Mouse (Mus musculus) adrenal gland (tissue): ENCODE data around the gene Pcdh15.

Experiments
- intact Hi-C: fragments of 180-260 bp; cut with DNase I; formaldehyde crosslinking; loops from one replicate; pipeline ENCODE4 v1.15.1; 2025
- long read RNA-seq, 2 experiments: library from polyadenylated mRNA; unstranded; transcript quantifications; one replicate each; pipeline ENCODE4 v2.0.0; 2020; ENCODE audit warnings: borderline replicate concordance in 1 of 2; ENCODE audit not compliant: insufficient replicate concordance in 1 of 2

Pcdh15 gene
- long read RNA-seq, experiment 1, partial matches to known transcripts, result 0 of 2 reads
- long read RNA-seq, experiment 1, other reads (novel, unspliced or antisense), result 2 of 2 reads
- long read RNA-seq, experiment 2, partial matches to known transcripts, result 2 of 5 reads
- long read RNA-seq, experiment 2, other reads (novel, unspliced or antisense), result 3 of 5 reads

DNA sequence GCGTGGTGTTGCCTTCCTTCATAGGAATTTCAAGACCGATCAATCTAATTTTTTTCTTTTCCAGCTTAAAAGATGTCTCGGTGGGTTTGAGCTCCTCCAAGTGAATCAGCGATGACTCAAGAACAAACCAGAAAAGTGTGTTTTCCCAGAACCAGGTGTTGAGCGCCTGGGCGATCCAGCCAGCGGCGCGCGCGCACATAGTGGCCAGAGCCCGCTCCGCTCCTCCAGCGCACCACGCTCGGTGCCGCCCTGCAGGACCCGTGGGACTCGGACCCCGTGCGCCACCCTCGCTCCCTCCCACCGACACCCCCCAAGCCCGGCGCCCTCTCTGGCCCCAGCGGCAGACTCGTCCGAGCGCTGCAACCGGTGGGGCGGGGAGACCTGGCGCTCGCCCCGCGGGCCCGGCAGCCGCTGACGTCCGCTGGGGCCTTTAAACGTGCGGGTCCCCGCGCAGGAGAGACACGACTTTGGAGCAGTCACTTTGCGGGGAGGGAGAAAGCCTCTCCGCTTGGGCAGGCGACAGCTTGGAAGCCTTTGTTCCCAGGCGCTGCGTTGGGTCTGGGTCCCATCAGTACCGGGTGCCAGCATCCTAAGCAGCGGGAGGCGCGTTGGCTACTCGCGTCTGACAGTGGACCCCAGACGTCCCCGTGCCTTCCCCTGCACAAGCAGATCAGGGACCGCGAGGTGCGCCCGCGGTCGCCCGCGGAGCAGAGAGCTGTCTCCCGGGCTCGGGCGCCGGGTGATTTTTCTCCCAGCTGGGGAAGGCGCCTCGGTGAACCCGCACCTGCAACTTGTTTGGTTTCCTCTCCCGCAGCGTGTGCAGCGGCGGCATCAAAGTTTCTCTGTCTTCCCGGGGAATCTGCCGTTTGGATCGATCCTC, at the start of gene Pcdh15:
Gene Pcdh15, plus strand, starts transcription at position 377 of the 880 bp plus-strand sequence.
- intact Hi-C loops, result no loop called here

- intact Hi-C loops, result no loop called here
These were observed 47.1 kb upstream of the Pcdh15 start for GRCm38 (mm10) chr10:73052074-73052473.

DNA sequence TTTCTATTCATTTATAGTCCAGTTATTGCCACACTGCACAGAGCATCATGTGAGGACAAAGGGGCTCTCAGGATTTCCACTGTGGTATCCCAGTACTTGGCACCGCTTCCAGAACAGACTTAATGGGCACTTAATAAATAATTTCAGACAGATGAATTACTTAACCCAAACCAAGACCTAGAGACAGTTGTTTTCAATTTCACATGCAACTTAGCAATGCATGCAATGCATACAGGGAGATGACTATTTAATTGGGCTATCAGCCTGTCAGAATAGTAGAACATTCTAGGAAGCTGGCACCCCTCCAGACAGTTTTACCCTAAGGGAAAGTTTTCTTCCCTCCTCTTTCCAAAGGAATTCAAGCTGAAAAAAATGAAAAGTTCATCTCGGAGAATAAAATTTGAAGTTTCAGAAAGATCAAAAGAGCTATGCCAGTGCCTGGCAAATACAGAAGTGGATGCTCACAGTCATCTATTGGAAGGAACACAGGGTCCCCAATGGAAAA, 39.4 kb upstream of the Pcdh15 start:
- intact Hi-C loops, result no loop called here

GRCm38 (mm10) chr10:73086703-73087102, 12.4 kb upstream of the Pcdh15 start:
- intact Hi-C loops, result no loop called here

DNA sequence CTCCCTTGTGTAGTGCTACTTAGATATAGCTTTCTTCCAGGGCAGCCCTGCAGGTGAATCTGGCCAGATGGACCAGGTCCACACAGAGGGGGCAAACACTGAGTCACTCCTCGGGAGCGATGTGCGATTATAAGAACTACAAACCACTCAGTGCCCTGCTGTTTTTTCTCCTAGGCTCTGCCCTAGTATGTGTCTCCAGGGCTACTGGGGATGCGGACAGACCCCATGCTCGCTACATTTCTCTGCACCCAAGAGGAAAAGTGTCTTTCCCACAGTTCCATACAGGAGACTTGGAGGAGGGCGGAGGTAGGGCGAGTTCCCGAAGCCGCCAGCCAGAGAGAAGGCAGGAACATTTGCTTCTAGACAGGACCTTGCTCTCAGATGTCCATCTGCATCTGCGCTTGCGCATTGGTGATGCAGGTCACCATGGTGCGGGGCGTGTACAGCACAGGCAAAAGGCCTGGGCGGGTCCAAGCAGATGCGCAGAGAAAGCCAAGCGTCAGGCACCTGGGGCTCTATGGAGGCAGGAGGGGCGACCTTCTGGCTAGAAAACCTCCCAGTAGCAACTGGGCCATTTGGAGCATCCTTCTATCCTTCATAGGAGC, 2.5 kb upstream of the Pcdh15 start:
- intact Hi-C loops, result no loop called here

DNA sequence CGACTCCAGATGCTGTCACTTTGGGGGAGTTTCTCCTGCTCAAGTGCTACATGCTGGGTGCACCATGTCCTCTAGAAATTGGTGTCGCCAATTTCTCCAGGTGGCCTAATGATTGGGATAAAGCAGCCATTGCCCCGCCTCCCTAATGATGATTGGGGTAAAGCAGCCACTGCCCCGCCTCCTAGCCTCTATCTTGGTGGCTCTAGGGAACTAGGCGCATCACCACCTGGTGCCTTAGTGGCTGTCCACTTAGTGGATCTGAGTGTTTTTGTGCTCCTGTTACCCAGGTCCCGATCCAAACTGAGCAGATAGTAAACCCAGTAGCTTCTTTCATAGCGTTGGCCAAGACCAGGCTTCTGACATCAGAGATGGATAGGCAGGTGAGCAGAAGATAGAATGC, 2.0 kb upstream of the Pcdh15 start:
- intact Hi-C loops, result no loop called here

- intact Hi-C loops, result no loop called here
These were observed 1.2 kb upstream of the Pcdh15 start for GRCm38 (mm10) chr10:73097979-73098378.

- intact Hi-C loops, result no loop called here
These were observed 702 bp downstream of the Pcdh15 start for GRCm38 (mm10) chr10:73099846-73100241.

DNA sequence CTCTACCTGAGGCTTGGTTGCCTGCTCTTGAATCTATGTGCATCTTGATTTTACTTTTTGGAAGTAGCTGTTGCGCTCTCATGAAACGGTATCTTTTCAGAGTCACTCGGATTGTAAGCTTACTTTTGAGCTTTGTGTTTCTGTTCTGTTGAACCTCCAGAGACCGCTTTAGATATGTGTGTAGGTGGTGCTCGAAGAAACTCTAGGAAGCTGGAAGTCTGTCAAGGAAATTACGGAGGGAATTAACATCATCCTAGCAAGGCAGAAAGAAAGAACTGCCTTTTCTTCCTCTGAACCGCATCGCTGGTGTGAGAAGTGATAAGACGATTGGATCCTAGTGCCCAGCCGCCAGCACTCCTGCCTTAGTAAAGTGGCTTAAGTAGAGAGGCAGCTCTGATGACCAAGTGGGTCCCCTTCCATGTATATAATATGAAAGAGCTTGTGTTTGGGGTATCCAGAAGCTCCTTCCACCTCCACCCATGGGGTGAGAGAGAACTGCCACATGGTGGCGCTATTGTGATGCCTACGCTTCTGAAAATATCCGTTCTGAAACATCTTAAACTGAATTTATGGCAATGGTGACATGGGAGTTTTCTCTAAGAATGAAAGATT, 4.3 kb downstream of the Pcdh15 start:
- intact Hi-C loops, result no loop called here

DNA sequence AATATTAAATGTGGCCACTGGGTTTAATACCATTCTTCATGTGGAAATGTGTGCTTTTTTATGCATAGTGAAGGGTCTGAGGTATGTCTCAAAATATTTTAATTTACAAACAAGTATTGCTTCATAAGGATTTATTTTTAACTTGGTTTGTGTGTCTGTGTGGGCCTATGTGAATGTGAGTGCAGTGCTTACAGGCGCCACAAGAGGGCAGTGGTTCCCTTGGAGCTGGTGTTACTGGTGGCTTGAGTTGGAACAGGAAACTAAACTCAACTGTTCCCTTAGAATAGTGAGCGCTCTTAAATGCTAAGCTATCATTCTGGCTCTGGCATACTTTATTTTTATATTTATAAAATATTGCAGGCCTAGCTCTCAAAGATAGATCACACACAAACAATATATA, 6.8 kb downstream of the Pcdh15 start:
- intact Hi-C loops, result loop anchor here (5.0 kb wide), 1 partner anchor 296 kb away; no protein-coding TSS in a partner anchor

GRCm38 (mm10) chr10:73137985-73138384, 38.8 kb downstream of the Pcdh15 start:
- intact Hi-C loops, result no loop called here

GRCm38 (mm10) chr10:73147543-73147942, 48.4 kb downstream of the Pcdh15 start:
- intact Hi-C loops, result no loop called here

DNA sequence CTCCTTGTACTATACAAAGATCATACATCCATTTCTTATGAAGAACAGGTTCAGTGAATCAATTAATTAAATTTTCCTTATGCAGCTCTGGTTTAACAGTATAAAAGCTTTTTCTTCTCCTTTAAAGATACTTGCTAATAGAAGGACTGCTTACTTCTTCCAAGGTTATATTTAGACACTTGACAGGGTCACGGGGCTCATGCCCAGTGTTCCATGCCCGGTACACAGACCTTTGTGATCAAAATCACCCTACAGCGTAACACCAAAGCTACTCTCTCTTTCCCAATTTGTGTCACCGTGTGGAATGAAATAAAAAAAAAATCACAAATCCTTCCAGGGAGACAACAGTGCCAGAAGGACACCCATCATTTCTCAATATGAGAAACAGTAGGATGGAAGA, 48.8 kb downstream of the Pcdh15 start:
- intact Hi-C loops, result no loop called here

DNA sequence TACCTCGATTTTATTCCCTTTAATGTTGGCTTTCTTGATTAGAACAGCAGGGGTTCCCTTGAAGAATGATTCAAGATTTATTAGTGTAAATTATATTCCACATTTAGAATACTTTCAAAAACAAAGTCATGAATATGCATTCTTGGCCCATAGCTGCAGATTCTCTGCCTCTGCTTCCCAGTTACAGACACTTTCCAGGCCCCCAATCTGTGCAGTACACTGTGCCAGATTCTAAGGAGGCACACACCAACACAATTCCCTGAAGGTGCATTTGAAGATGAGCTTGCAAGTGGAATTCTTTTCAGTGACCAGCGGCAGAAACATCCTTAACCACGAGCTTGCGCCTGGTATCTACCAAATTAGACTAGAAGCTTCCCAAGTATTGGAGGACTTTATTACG, 55.4 kb downstream of the Pcdh15 start:
- intact Hi-C loops, result no loop called here

GRCm38 (mm10) chr10:73161757-73162156, 62.6 kb downstream of the Pcdh15 start:
- intact Hi-C loops, result no loop called here

- intact Hi-C loops, result no loop called here
These were observed 116.9 kb downstream of the Pcdh15 start for GRCm38 (mm10) chr10:73216001-73216400.

- intact Hi-C loops, result no loop called here
These were observed 143.2 kb downstream of the Pcdh15 start for GRCm38 (mm10) chr10:73242294-73242693.

GRCm38 (mm10) chr10:73280438-73280837, 181.3 kb downstream of the Pcdh15 start:
- intact Hi-C loops, result no loop called here

DNA sequence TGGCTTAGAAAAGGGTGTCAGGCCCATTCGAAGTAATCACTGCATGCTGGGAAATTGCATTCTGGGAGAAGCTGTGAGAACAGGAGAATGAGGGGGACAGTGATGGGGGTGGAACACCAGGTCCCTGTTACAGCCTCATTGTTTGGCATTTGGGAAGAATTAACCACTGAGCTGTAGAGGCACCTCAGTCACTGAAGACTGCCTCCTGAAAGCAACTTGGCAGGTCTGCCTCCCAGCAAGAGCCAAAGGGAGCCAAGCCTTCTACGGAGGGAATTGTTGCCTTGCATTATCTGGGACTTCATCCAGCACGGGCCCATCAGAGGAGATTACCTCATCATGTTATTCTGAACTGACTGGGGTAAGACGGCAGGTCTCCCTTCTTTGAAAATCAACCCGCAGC, 197.3 kb downstream of the Pcdh15 start:
- intact Hi-C loops, result no loop called here

DNA sequence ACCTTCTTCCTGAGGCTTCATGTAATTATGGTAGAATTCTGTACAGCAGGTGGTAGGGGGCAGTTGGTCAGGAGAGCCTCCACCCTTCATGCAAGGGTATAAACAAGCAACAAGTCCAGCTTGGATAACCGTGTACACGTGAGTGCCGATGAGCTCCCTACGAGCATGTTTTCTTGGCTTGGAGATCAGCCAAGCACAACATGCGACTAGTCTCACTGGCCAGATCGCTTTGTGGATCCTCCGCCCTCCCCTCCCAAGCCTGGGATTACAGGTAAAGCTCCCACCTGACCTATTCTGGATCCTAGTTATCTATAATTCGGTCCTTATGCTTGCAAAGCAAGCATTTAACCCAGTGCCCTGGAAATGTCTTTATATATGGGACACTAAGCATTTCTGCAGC, 202.8 kb downstream of the Pcdh15 start:
- intact Hi-C loops, result no loop called here

GRCm38 (mm10) chr10:73306677-73307076, 207.5 kb downstream of the Pcdh15 start:
- intact Hi-C loops, result no loop called here

GRCm38 (mm10) chr10:73326861-73327260, 227.7 kb downstream of the Pcdh15 start:
- intact Hi-C loops, result no loop called here
